Mouse (Mus musculus): ENCODE results near the gene Tef.

Gene Tef

DNA sequence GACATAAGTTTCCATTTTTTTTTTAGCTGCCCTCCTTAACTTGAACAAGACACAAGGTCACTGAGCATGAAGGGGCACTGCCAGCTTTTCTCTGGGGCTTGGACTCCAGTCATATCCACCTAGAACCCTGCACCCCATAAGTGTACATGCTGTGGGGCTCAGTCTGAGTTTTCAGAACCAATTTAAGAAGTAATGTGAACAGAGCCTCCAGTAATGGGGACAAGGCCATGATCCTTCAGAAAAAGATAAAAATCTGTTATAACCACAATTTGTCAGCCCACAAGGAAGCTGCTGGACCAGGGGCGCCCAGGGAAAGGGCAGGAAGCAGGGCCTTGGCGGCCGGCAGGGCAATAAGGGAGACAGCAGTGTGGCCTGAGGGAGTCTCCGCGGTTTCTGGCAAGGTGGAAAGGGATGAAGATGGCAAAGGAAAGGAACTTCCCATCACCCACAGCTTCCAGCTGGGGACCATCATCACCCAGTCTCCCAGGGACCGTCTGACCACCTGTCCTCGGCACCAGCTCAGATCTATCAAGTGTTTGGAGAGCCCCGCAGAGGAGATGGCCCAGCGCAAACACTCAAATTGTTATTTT lies 50.3 kb downstream of the Tef start:
- no peak for DNase-seq

DNA sequence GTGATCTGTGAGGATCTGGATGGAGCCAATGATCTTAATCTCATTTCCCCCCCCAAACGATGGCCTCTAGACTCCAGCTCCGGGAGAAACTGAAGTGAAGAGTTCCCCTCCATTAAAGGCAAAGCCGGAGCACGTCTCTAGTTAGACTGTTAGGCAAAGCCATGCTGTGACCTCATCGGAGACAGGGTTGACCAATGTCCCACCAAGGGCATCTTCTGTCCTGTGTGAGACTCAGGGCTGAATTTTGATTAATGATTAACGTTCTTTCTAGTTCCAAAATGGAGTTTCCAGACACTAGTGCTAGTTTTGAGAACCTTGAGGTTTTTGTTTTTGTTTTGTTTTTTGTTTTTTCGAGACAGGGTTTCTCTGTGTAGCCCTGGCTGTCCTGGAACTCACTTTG lies 50.9 kb downstream of the Tef start:
- DNase-seq: no peak

DNA sequence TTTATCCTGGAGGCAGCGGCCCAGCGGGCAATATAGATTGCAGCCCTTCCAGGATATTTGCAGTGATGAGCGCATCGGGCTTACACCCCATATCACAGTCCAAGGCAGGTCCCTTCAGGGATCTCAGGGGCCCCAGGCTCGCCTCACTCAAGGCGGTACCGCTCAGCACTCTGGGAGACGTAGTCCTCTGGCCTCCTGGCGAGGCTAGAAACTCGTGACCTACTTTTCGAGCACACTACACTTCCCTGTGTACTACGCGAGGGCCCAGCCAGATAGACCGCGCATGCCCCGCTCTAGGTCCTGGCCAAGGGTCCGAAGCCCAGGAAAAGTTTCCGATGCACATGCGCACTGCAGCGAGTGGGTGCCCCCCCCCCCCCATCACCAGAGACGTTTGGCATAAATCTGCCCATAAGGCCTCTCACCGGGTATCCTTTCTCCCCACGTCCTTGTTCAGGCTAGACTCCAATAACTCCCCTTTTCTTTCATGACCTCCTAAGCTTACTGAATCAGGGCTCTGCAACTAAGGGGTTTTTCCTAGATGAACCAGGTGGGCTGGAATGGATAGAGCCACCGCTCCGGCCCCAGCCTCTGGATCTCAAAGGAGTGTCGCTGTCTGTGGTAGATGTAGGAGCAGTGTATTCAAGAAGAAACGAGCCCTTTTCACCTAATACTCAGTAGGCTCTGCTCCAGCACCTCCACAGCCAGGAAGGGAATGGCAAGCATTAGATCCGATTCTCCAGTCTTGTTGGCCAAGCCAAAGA lies 54.0 kb downstream of the Tef start:
- DNase-seq: peak; percentile 72

DNA sequence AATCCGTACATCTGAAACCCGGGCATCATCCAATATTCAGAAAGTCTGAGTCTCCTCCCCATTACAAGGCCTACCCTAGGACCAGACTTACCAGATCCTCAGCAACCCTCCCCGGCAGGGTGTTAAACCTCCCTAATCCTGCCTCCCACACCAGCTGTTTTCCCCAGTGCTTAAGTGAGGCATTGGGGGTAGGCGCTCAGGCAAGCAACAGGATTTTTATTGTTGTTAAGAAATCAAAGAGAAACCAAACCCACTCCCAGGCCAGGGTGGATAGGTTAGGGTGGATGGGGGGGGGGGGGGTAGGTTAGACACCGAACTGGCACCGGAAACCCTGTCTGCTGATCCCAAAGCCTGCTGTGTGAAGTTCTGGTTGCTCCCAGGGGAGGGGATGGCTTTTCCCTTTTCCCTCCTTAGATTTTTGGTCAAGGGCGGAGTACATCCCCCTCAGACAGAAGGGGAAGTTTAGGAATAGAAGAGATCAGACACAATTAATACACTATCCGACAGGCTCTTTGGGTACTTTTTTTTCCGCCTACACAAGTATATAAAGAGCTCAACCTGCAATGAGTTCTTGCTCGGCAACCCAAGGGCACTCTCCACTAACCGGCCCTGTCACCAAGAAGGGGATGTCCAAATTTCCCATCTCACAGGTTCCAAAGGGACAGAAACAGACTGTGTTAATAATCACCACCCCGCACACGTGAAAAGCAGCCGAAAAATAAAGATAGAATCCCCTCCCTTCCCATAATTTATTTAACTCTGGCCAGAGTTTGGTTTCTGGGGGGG lies 54.9 kb downstream of the Tef start:
- DNase-seq: no peak

DNA sequence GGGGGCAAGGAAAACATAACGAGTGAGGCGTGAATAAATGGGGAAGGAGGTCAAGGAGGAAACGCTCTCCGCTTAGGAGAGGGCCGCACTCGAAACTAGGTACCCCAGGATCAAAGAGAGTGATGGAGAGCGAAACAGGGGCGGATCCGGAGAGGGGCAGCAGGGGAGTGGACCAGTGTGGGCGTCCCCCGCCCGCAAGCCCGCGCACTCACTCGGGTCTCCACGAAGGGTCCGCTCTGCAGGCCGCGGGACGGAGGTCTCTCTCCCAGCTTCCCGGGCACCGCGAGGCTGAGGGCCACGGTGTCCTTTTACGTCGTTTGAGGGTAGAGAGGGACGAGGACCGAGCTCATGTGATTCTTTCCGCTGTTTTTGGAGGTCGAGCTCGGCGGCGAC lies 55.5 kb downstream of the Tef start:
- no peak for DNase-seq

DNA sequence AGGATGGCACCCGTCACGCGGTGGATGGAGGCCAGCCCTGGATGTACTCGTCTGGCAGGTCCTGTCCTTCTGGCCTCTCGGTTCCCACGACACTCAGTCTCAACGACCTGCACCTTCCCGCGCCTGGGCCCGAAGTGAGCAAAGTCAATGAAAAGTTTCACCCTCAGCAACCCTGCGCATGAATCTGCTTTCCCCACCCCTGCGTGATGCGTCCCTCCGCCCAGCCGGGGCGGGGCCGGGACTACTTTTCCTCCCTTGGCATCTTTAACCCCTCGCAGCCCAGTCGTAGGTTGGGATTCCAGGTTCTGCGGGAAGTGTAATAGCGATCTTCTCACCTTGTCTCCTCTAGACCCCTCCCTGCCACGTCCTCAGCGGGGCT lies 55.9 kb downstream of the Tef start:
- DNase-seq: peak; percentile 88

DNA sequence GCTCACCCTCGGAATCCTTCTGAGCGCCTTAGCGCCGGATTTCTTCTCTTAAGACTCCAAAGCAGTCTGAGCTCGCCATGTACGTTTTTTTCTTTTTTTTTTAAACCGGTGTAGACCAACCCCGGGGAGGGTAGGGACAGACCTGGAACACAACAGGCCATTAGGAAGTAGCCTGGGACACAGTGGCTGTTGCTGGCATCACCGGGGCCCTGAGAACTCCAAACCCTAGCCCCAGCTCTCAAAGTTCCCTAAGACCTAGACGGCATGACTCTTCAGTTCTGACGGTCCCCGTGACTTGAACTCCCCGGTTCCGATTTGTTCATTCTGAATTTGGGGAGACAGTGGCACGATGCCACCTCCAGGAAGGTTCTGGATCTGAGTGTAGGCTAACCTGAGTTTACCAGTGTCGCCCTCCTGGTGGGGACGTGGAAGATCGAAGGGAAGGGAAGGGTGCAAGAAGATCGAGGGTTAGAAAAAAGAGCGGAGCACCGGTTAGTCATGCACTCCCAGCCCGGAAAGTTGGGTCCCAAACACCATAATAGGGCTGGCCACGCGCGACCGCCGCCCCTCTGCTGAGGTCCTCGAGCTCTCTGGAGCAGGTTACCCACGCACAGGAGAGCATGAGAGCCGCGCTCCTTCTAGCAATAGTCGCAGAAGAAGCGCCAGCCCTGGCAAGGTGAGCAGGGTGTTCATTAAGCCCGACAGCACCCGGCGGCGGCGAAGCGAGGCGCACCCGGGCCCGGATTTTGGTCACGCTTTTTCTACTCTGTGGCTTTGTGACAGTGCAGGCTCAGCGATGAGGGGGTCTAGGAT lies 56.5 kb downstream of the Tef start, which contains the start of gene Tob2:
Gene Tob2 (minus strand): TSS at position 280 of the 813 bp plus-strand sequence.
- peak; percentile 65 for DNase-seq

DNA sequence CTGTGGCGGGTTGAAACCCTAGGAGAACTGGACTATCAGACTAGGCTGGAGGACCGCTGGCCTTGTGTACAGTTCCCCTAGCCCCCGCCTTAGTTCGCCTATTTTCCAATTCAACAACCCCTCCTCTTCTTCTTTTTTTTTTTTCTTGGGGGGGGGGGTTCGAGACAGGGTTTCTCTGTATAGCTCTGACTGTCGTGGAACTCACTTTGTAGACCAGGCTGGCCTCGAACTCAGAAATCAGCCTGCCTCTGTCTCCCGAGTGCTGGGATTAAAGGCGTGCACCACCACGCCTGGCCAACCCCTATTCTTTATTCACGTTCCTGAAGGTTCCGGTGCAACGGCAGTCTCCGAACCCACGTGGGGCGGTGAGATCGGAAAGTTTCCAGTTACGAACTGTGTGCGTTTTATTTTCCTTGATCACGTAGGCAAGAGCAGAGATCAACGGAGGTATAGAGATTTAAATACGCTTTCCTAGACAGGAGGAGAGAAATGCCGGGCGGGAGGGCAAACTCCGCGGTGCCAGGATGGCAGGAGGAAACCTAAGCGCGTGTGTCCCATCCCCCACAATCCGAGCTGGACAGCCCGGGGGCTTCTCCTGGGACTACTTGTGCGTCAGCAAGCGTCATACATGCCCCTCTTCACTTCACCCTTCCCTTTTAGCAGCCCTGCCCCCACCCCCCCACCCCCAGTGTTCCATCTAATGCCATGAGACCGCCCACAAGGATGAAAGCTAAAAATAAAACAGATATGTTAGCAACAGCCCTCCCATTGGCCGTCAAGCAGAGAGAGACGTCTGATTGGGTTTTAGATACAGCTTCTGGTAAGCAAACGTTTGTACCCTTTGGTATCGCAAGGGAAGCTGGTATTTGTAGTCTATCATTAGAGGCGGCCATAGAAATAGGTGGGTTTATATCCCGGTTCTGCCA lies 57.4 kb downstream of the Tef start:
- DNase-seq: peak; percentile 79

DNA sequence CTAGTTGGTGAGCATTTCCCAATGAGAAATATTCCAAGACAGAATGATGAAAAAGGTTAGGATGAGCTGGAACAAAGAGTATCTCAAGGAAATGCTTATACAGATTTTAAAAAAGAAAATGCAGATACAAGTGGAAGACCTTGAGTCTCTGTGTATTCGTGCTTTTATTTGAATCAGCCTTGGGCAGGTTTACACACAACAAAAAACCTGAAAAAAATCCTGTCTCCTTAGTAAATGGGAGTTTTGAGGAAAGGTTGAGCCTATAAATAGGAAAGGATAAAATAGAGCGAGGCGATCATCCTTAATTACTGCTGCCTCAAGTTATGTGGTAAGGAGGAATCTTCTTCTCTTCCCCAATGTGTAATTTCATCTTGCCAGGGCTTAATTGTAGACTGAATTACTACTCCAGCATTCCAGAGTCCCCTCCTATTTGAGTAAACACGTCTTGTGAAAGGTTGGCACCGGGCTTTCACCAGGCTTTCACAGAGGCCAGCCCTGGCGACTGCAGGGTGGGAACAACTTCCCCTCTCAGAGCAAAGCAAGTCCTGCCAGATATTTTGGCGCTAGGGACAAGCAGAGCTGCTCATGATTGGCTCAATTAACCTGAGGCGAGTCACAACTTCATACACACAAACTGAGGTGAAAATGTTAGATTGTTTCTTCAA lies 58.4 kb downstream of the Tef start:
- DNase-seq: no peak

DNA sequence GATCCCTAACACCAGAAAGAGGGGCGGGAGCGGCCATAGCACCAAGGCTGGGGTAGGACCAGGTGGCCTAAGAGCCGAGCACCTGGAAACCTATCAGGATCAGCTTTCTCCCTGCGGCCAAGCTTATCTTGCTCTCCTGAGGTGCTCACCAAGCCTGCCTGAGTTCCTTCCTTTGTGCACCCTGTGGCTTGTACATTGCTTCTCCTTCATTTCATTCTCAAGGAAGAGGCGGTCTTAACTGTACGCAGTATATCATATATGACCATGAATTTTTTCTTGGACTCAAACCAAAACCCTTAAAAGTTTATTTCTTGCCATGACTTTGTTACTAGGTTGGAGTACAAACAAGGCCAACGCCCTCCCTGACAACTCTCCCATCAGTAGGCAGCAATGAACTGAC lies 62.0 kb downstream of the Tef start:
- DNase-seq: no peak

DNA sequence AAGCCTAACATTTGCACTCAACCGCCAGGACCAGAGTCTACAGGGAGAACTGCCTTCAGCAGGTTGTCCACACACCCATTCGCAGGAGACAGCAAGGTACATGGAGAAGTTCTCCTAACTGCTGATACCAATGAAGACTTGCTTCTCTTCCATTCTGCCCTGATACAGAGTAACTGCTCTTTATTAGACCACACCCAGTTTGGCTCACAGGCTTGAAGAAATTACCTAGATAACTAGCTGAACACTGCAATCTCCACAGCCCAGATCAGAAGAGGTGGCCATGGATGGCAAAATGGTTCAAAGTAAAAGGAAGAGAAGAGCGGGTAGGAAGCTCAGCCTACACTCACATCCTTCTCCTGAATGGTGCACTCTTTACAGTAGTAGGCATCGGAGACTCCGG lies 67.8 kb downstream of the Tef start:
- no peak for DNase-seq

DNA sequence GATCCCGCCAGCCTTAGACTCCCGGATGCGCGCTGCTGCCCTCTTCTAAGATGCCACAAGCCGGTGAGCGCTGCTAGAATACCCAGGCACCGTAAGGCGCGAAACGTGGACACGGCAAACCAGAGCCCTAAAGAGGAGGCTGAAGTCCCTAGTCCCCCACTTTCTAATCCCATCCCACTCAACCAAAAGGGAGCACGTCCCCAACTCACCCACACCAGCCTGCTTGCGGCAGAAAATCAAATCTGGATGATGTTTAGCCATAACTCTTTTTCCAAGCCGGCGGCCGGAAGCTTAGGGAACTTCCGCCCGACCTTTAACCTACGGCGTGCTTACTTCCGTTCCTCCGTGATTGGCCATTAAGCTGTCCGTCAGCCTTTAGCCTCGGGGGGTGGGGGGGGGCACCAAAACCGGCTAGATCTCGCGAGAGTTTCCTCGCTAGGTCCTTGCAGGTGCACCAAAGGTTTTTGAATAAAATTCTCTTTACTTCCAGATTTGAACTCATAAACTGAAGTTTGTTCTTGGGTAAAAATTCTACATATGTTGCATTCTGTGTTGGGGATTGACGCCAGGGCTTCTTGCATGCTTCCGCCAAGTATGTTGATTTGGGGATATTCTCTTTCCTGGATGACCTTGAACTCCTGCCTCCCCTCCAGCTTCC lies 69.5 kb downstream of the Tef start, which contains the start of gene Phf5a:
Gene Phf5a (minus strand): TSS at position 308 of the 658 bp plus-strand sequence.
- peak; percentile 82 for DNase-seq

DNA sequence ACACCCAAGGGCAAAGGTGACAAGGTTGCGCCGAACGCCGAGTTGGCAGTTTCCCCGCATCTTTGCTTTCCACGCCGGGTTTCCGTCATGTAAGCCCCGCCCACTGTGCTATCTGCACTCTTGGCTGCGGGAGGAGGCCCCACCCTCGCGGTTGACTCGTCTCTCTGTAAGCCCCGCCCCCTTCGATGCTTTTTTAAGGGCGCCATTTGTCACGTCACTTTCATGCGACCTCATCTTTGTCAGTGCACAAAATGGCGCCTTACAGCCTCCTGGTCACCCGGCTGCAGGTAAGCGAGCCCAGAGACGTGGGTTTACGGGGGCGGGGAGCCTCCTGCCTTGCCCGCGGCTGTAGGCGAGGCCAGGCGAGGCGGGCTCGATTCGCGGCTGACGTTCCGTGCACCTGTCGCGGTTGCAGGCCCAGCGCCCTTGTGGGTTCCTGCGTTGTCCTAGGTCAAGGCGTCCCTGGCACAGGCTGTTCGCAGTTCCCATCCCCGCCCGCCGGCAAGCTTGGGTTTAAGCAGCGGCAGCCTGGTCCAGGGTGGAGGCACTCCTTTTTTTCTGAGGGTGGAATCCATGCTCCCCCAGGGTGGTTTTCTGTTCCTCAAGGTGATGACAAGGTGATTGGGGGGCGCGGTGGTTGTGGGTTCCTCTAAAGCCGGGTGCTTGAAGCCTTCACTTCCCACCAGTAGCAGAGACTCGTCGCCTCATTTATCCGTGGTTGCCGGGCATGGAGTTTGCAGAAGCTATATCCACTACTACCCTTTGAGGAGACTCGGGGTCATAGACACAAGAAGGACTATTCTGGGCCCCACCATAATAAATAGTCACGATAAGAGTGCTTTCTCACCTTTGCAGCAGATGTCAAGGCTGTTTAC lies 70.3 kb downstream of the Tef start, which contains the start of gene Aco2:
Gene Aco2 (plus strand): TSS at position 48 of the 875 bp plus-strand sequence.
- peak; percentile 98 for DNase-seq

All from right cerebral cortex, postnatal 4 days (tissue).